In the genomic region with DNA sequence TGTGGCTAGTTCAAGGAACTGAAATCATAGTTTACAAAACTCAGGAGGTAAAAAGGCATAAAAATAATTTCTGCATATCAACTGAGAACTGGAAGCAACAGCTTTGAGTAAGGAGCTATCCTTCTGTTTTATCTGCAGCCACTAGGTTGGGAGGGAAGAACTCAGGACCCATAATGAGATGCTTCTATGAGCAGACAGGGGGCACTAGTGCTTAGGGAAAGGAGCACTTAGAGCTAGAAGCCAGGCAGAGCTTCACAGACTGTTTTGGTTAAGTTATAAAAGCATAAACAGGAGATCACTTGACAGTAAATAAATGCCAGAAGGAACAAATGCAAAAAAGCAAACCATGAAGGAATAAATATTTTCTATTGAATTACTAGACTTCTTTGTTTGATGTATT, we compare ENCODE assay signal across 10 mouse cellular contexts. TPM values are rescaled to one million over a fixed set of nuclear protein-coding genes. Genes with fewer than 3 reads are reported as not detected.
DNase-seq lines count a peak whose midpoint lies in the region; ATAC-seq lines count a peak whose summit lies in the region.
"Had no signal": no experiment of that assay in that cellular context is flagged by ENCODE, and none has a peak within 500 bp of the region (broad histone marks: within the 10 kb centered on the region; RNA-seq: fewer than 3 reads in every experiment).

No protein-coding gene starts in this region.

- H3K9me3 ChIP-seq in forebrain, embryonic 10.5 days = no peaks in the 10 kb centered on the region
- H3K9me3 ChIP-seq in forebrain, embryonic 11.5 days (ENCODE audit: control insufficient read depth, low read length) = no peaks in the 10 kb centered on the region
- no peaks in the 10 kb centered on the region for H3K9me3 ChIP-seq in neural tube, embryonic 11.5 days (ENCODE audit: control insufficient read depth, low read length)
- H3K9me3 ChIP-seq in neural tube, embryonic 15.5 days (replicated peaks) = no peaks in the 10 kb centered on the region
- H3K9me3 ChIP-seq: neural tube, embryonic 12.5 days had no signal

- no peak overlapping the region for H3K4me3 ChIP-seq in forebrain, embryonic 10.5 days
- no peak overlapping the region for H3K4me3 ChIP-seq in forebrain, embryonic 11.5 days (ENCODE audit: low read depth, low read length)
- no peak overlapping the region for H3K4me3 ChIP-seq in neural tube, embryonic 11.5 days (ENCODE audit: low read depth, low read length)
- H3K4me3 ChIP-seq in neural tube, embryonic 15.5 days (replicated peaks) = no peak overlapping the region
- H3K4me3 ChIP-seq: neural tube, embryonic 12.5 days had no signal

- H3K4me1 ChIP-seq in forebrain, embryonic 10.5 days = no peaks in the 10 kb centered on the region
- H3K4me1 ChIP-seq in forebrain, embryonic 11.5 days (replicated peaks; ENCODE audit: control insufficient read depth, insufficient read depth, low read length) = no peaks in the 10 kb centered on the region
- no peaks in the 10 kb centered on the region for H3K4me1 ChIP-seq in neural tube, embryonic 11.5 days (ENCODE audit: control insufficient read depth, insufficient read depth, low read length)
- peaks cover 3% of the 10 kb centered on the region for H3K4me1 ChIP-seq in neural tube, embryonic 15.5 days
- H3K4me1 ChIP-seq: neural tube, embryonic 12.5 days had no signal

- H3K9ac ChIP-seq in forebrain, embryonic 11.5 days (ENCODE audit: low read length) = no peak overlapping the region
- H3K9ac ChIP-seq in neural tube, embryonic 11.5 days (ENCODE audit: low read length) = no peak overlapping the region
- H3K9ac ChIP-seq in neural tube, embryonic 15.5 days (replicated peaks) = no peak overlapping the region
- H3K9ac ChIP-seq: neural tube, embryonic 12.5 days had no signal

- no peak overlapping the region for H3K27ac ChIP-seq in forebrain, embryonic 10.5 days
- no peak overlapping the region for H3K27ac ChIP-seq in forebrain, embryonic 11.5 days (ENCODE audit: low read depth, low read length)
- H3K27ac ChIP-seq in neural tube, embryonic 11.5 days (ENCODE audit: low read depth, low read length) = no peak overlapping the region
- H3K27ac ChIP-seq in neural tube, embryonic 15.5 days (replicated peaks) = no peak overlapping the region
- H3K27ac ChIP-seq: neural tube, embryonic 12.5 days had no signal

- no peak for ATAC-seq in forebrain, embryonic 11.5 days (replicated peaks; ENCODE audit: low FRiP score)
- no peak for ATAC-seq in neural tube, embryonic 11.5 days (ENCODE audit: insufficient read depth, low FRiP score, low TSS enrichment)
- ATAC-seq in neural tube, embryonic 15.5 days (ENCODE audit: low FRiP score) = peak; percentile 75

- H3K36me3 ChIP-seq in forebrain, embryonic 10.5 days (replicated peaks) = peaks cover 17% of the 10 kb centered on the region
- no peaks in the 10 kb centered on the region for H3K36me3 ChIP-seq in forebrain, embryonic 11.5 days (ENCODE audit: control insufficient read depth, insufficient read depth, low read length)
- no peaks in the 10 kb centered on the region for H3K36me3 ChIP-seq in neural tube, embryonic 11.5 days (ENCODE audit: control insufficient read depth, insufficient read depth, low read length)
- no peaks in the 10 kb centered on the region for H3K36me3 ChIP-seq in neural tube, embryonic 15.5 days
- H3K36me3 ChIP-seq: neural tube, embryonic 12.5 days had no signal

- H3K4me2 ChIP-seq in forebrain, embryonic 11.5 days (ENCODE audit: low read depth, low read length, severe bottlenecking) = no peak overlapping the region
- H3K4me2 ChIP-seq in neural tube, embryonic 11.5 days (ENCODE audit: low read depth) = no peak overlapping the region
- H3K4me2 ChIP-seq in neural tube, embryonic 15.5 days = no peak overlapping the region
- H3K4me2 ChIP-seq: neural tube, embryonic 12.5 days had no signal

- no peaks in the 10 kb centered on the region for H3K27me3 ChIP-seq in forebrain, embryonic 10.5 days (ENCODE audit: poor library complexity, severe bottlenecking)
- H3K27me3 ChIP-seq in forebrain, embryonic 11.5 days (ENCODE audit: control insufficient read depth, insufficient read depth, low read length) = no peaks in the 10 kb centered on the region
- no peaks in the 10 kb centered on the region for H3K27me3 ChIP-seq in neural tube, embryonic 11.5 days (ENCODE audit: control insufficient read depth, insufficient read depth, low read length)
- no peaks in the 10 kb centered on the region for H3K27me3 ChIP-seq in neural tube, embryonic 15.5 days (replicated peaks)
- H3K27me3 ChIP-seq: neural tube, embryonic 12.5 days had no signal

- peak; percentile 20 for DNase-seq in forebrain, embryonic 10.5 days (ENCODE audit: extremely low spot score, low spot score)
- no peak for DNase-seq in forebrain, embryonic 11.5 days (ENCODE audit: low spot score)
- DNase-seq in neural tube, embryonic 11.5 days (ENCODE audit: low spot score) = peak; percentile 19
- DNase-seq in neural tube, embryonic 10.5 days (ENCODE audit: extremely low spot score, low spot score) = no peak
- peak; percentile 68 to 71 for DNase-seq in cerebellum, postnatal 14 days
- DNase-seq in induced T-regulatory cell, adult 2 months (ENCODE audit: low read depth) = peak; percentile 45
- DNase-seq in spleen, postnatal 36 days (ENCODE audit: low spot score in 2 of 2) = no peak

RNA-seq across cellular contexts. Expression of a gene that starts 44.2 kb away (rescaled TPM):
- polyA plus RNA-seq in forebrain, embryonic 10.5 days (2016; fragmentation: Nextera tagmentation; extraction: Ambion mirVana) = 48.8 and 49.5 TPM in 2 replicates
- polyA plus RNA-seq in forebrain, embryonic 11.5 days (2014; fragmentation: Nextera tagmentation; extraction: Ambion mirVana) = 51.4 and 51.9 TPM in 2 replicates
- polyA plus RNA-seq in neural tube, embryonic 11.5 days (2014; fragmentation: Nextera tagmentation; extraction: Ambion mirVana) = 46.6 and 47.8 TPM in 2 replicates
- polyA plus RNA-seq in neural tube, embryonic 15.5 days (2015; fragmentation: Nextera tagmentation; extraction: Ambion mirVana) = 44.4 and 47.2 TPM in 2 replicates

RNA-seq across cellular contexts. Expression of a gene that starts 58.7 kb away (rescaled TPM):
- polyA plus RNA-seq in forebrain, embryonic 10.5 days (2016; fragmentation: Nextera tagmentation; extraction: Ambion mirVana) = not detected in 2 replicates
- not detected in 2 replicates for polyA plus RNA-seq in forebrain, embryonic 11.5 days (2014; fragmentation: Nextera tagmentation; extraction: Ambion mirVana)
- polyA plus RNA-seq in neural tube, embryonic 11.5 days (2014; fragmentation: Nextera tagmentation; extraction: Ambion mirVana) = not detected in 2 replicates
- not detected in 2 replicates for polyA plus RNA-seq in neural tube, embryonic 15.5 days (2015; fragmentation: Nextera tagmentation; extraction: Ambion mirVana)
- polyA plus RNA-seq: intestine, embryonic 14.5 days; neural tube, embryonic 12.5 days had no signal

Comparison
In these comparisons a context has a peak if more than half of its experiments do, and no peak if none do; other contexts are left out.
1. DNase-seq: peak in forebrain, embryonic 10.5 days (single experiment), neural tube, embryonic 11.5 days (single experiment), cerebellum, postnatal 14 days (2 of 2) and induced T-regulatory cell, adult 2 months (single experiment); none in forebrain, embryonic 11.5 days (single experiment), neural tube, embryonic 10.5 days (single experiment) and spleen, postnatal 36 days (0 of 2).